Mouse (Mus musculus): ENCODE data around the gene Gm28230. TPM values are rescaled to one million over a fixed set of nuclear protein-coding genes. Genes with fewer than 3 reads are reported as not detected.
A peak's percentile ranks its signal among the peaks of the same experiment; 100 is the strongest.

Gm28230 gene
- total and polyA plus RNA-seq, 2 experiments from 2014 or later: 1.6 TPM; not detected in 1

- no peak overlapping the region for H3K27ac ChIP-seq (ENCODE audit: low read depth)
- WGBS: 3% methylated on average over 43 of the region's 43 CpGs
- no peak for ATAC-seq (ENCODE audit: insufficient read depth, low read depth)
Measured at GRCm38 (mm10) chr2:74726973-74727639, 578 bp downstream of the Gm28230 start.

GRCm38 (mm10) chr2:74727640-74728302, 1.2 kb downstream of the Gm28230 start:
- no peaks in the 10 kb centered on the region for H3K4me1 ChIP-seq (ENCODE audit: control insufficient read depth, insufficient read depth)
- WGBS: 2% methylated on average over 24 of the region's 25 CpGs
- no peak for TF ChIP-seq CTCF (IDR thresholded peaks at IDR 0.05; ENCODE audit: low read depth)
- no peak for TF ChIP-seq EP300 (IDR thresholded peaks at IDR 0.05; ENCODE audit: low read depth)
- peak overlapping the region; percentile 21 for H3K4me3 ChIP-seq (ENCODE audit: low read depth, low read length)
- peaks cover 99% of the 10 kb centered on the region for H3K27me3 ChIP-seq (ENCODE audit: control insufficient read depth, insufficient read depth, low read length)
- no peak overlapping the region for H3K9ac ChIP-seq (replicated peaks; ENCODE audit: low read depth, low read length)
- DNase-seq (ENCODE audit: low spot score): no peak
- ATAC-seq (ENCODE audit: insufficient read depth, low read depth): no peak
- no peak overlapping the region for H3K27ac ChIP-seq (ENCODE audit: low read depth)
- H3K4me2 ChIP-seq (ENCODE audit: low read depth, low read length): peak overlapping the region; percentile 50
- no peaks in the 10 kb centered on the region for H3K9me3 ChIP-seq (replicated peaks; ENCODE audit: control insufficient read depth, low read length)
- H3K36me3 ChIP-seq (replicated peaks; ENCODE audit: control insufficient read depth, insufficient read depth, low read length): no peaks in the 10 kb centered on the region

More at GRCm38 (mm10) chr2:74726973-74727639, 578 bp downstream of the Gm28230 start:
- Histone ChIP-seq H3K27me3 (ENCODE audit: control insufficient read depth, insufficient read depth, low read length) (peaks cover 99% of the 10 kb centered on the region), H3K4me2 (ENCODE audit: low read depth, low read length) (peak overlapping the region; percentile 50), H3K9ac (replicated peaks; ENCODE audit: low read depth, low read length) (no peak overlapping the region), H3K4me1 (ENCODE audit: control insufficient read depth, insufficient read depth) (no peaks in the 10 kb centered on the region), H3K4me3 (ENCODE audit: low read depth, low read length) (peak overlapping the region; percentile 21), H3K36me3 (replicated peaks; ENCODE audit: control insufficient read depth, insufficient read depth, low read length) (no peaks in the 10 kb centered on the region), H3K9me3 (replicated peaks; ENCODE audit: control insufficient read depth, low read length) (no peaks in the 10 kb centered on the region)
- TF ChIP-seq CTCF (IDR thresholded peaks at IDR 0.05; ENCODE audit: low read depth) (no peak), EP300 (IDR thresholded peaks at IDR 0.05; ENCODE audit: low read depth) (no peak)
- DNase-seq (ENCODE audit: low spot score): no peak

GRCm38 (mm10) chr2:74728303-74728680, 1.8 kb downstream of the Gm28230 start:
- Histone ChIP-seq H3K9me3 (replicated peaks; ENCODE audit: control insufficient read depth, low read length) (no peaks in the 10 kb centered on the region), H3K4me1 (ENCODE audit: control insufficient read depth, insufficient read depth) (no peaks in the 10 kb centered on the region), H3K4me2 (ENCODE audit: low read depth, low read length) (no peak overlapping the region), H3K9ac (replicated peaks; ENCODE audit: low read depth, low read length) (no peak overlapping the region), H3K27me3 (ENCODE audit: control insufficient read depth, insufficient read depth, low read length) (peaks cover 98% of the 10 kb centered on the region), H3K36me3 (replicated peaks; ENCODE audit: control insufficient read depth, insufficient read depth, low read length) (no peaks in the 10 kb centered on the region), H3K27ac (ENCODE audit: low read depth) (no peak overlapping the region), H3K4me3 (ENCODE audit: low read depth, low read length) (no peak overlapping the region)
- ATAC-seq (ENCODE audit: insufficient read depth, low read depth) (no peak), DNase-seq (ENCODE audit: low spot score) (no peak)
- WGBS: 21% methylated on average over 13 of the region's 13 CpGs
- TF ChIP-seq CTCF (IDR thresholded peaks at IDR 0.05; ENCODE audit: low read depth): no peak
- no peak for TF ChIP-seq EP300 (IDR thresholded peaks at IDR 0.05; ENCODE audit: low read depth)

- no peaks in the 10 kb centered on the region for H3K4me1 ChIP-seq (ENCODE audit: control insufficient read depth, insufficient read depth)
- H3K4me3 ChIP-seq (ENCODE audit: low read depth, low read length): no peak overlapping the region
- H3K27ac ChIP-seq (ENCODE audit: low read depth): no peak overlapping the region
- TF ChIP-seq CTCF (IDR thresholded peaks at IDR 0.05; ENCODE audit: low read depth): no peak
- TF ChIP-seq EP300 (IDR thresholded peaks at IDR 0.05; ENCODE audit: low read depth): no peak
- no peaks in the 10 kb centered on the region for H3K9me3 ChIP-seq (replicated peaks; ENCODE audit: control insufficient read depth, low read length)
- H3K27me3 ChIP-seq (ENCODE audit: control insufficient read depth, insufficient read depth, low read length): peaks cover 98% of the 10 kb centered on the region
- H3K4me2 ChIP-seq (ENCODE audit: low read depth, low read length): no peak overlapping the region
- no peaks in the 10 kb centered on the region for H3K36me3 ChIP-seq (replicated peaks; ENCODE audit: control insufficient read depth, insufficient read depth, low read length)
- no peak overlapping the region for H3K9ac ChIP-seq (replicated peaks; ENCODE audit: low read depth, low read length)
- no peak for DNase-seq (ENCODE audit: low spot score)
- 13% methylated on average over 8 of the region's 8 CpGs for WGBS
- ATAC-seq (ENCODE audit: insufficient read depth, low read depth): no peak
Measured at GRCm38 (mm10) chr2:74730331-74730730, 3.8 kb downstream of the Gm28230 start.

GRCm38 (mm10) chr2:74731055-74731454, 4.5 kb downstream of the Gm28230 start:
- Histone ChIP-seq H3K4me3 (ENCODE audit: low read depth, low read length) (no peak overlapping the region), H3K4me2 (ENCODE audit: low read depth, low read length) (no peak overlapping the region), H3K27me3 (ENCODE audit: control insufficient read depth, insufficient read depth, low read length) (peaks cover 98% of the 10 kb centered on the region), H3K27ac (ENCODE audit: low read depth) (no peak overlapping the region), H3K9me3 (replicated peaks; ENCODE audit: control insufficient read depth, low read length) (no peaks in the 10 kb centered on the region), H3K4me1 (ENCODE audit: control insufficient read depth, insufficient read depth) (no peaks in the 10 kb centered on the region), H3K36me3 (replicated peaks; ENCODE audit: control insufficient read depth, insufficient read depth, low read length) (no peaks in the 10 kb centered on the region), H3K9ac (replicated peaks; ENCODE audit: low read depth, low read length) (no peak overlapping the region)
- TF ChIP-seq EP300 (IDR thresholded peaks at IDR 0.05; ENCODE audit: low read depth): no peak
- TF ChIP-seq CTCF (IDR thresholded peaks at IDR 0.05; ENCODE audit: low read depth): no peak
- DNase-seq (ENCODE audit: low spot score): no peak
- ATAC-seq (ENCODE audit: insufficient read depth, low read depth): no peak
